Mouse (Mus musculus) mammary gland, adult 2 months (tissue): ENCODE measurements around the gene Olfr767. TPM values are rescaled to one million over a fixed set of nuclear protein-coding genes. Genes with fewer than 3 reads are reported as not detected.

Source experiments
- polyA plus RNA-seq: library from polyadenylated mRNA; depleted of rRNA; stranded (reverse); fragments of >200 nt; gene quantifications from 2 replicates; pipeline ENCODE4 v1.2.3, GENCODE M21; 2012; ENCODE audit warnings: low replicate concordance; rRNA removed

Olfr767 gene
- not detected in 2 replicates for polyA plus RNA-seq

GRCm38 (mm10) chr10:129082810-129083209 is at the start of gene Olfr767:
Gene Olfr767 (minus strand): TSS chr10:129082910.

GRCm38 (mm10) chr10:129117761-129118160 is 35.1 kb upstream of the Olfr767 start, which contains the start of gene Olfr769:
Gene Olfr769 (minus strand): TSS chr10:129117861.

DNA sequence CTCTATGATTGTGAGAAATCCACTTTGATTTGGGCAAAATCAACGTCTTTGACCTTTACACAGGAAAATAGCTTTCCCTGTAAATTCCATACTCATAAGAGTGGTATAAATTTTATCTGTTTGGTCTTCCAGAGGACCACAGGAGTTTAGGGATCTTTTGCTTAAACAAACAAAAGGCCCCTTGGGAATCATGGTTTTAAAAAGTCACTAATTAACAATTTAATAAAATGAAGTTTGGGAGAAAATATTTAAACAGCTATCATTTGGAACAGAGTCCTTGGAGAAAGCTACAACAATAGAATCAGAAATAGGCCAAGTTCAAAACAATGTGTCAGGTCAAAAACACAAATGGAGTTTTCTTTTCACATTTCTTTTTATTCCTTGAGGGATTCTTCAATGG is 16.6 kb upstream of the Olfr767 start, which contains the start of gene Olfr768:
Gene Olfr768, minus strand, starts transcription at position 101 of the 400 bp plus-strand sequence.

DNA sequence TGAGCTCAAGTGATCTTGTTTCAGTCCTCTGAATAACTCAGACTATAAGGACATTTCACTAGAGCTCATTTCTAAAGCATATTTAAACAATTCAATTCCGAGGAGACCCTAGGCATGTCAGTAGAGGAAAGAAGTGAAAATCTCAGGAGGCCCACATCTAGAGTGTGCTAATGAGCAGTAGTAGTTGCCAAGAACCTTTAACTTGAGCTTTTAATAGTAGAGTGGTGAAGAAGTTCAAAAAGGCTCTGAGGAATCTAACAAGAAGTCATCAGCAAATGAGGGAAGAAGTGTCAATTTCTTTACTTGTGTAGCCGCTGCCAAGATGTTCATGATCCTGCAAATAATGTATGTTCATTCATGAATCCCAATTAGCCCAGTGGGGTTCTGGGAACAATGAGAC is 13.8 kb downstream of the Olfr767 start, which contains the start of gene Olfr766-ps1:
Gene Olfr766-ps1, minus strand, starts transcription at position 101 of the 400 bp plus-strand sequence.

GRCm38 (mm10) chr10:129049898-129050297 is 32.8 kb downstream of the Olfr767 start, which contains the start of gene Olfr765:
Gene Olfr765 (minus strand): TSS chr10:129049998.

DNA sequence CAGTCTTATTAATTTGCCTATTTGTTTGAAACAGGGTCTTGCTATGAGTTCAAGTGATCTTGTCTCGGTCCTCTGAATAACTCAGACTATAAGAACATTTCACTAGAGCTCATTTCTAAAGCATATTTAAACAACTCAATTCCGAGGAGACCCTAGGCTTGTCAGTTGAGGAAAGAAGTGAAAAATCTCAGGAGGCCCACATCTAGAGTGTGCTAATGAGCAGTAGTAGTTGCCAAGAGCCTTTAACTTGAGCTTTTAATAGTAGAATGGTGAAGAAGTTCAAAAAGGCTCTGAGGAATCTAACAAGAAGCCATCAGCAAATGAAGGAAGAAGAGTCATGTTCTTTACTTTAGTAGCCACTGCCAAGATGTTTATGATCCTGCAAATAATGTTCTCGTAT is 42.9 kb downstream of the Olfr767 start, which contains the start of gene Olfr764-ps1:
Gene Olfr764-ps1, minus strand, starts transcription at position 101 of the 400 bp plus-strand sequence.

Other genes starting within 250 kb of the Olfr767 start
- gene Gdf11, start 191.2 kb downstream of the Olfr767 start, polyA plus RNA-seq = 3.6 and 4.9 TPM in 2 replicates
- 91.7 and 140 TPM in 2 replicates for gene Cd63, start 181.9 kb downstream of the Olfr767 start, polyA plus RNA-seq
- 36.7 and 39.7 TPM in 2 replicates for gene Rdh5, start 160.0 kb downstream of the Olfr767 start, polyA plus RNA-seq
- gene Bloc1s1, start 158.9 kb downstream of the Olfr767 start, polyA plus RNA-seq = 183 and 190 TPM in 2 replicates
- gene Itga7, start 149.1 kb downstream of the Olfr767 start, polyA plus RNA-seq = 89.8 and 101 TPM in 2 replicates
- 3.5 and 4.1 TPM in 2 replicates for gene Mettl7b, start 121.9 kb downstream of the Olfr767 start, polyA plus RNA-seq
- gene Olfr9, start 93.5 kb downstream of the Olfr767 start, polyA plus RNA-seq = not detected in 2 replicates
- not detected in 2 replicates for gene Olfr763, start 72.1 kb downstream of the Olfr767 start, polyA plus RNA-seq
- not detected in 2 replicates for gene Olfr764-ps1, start 43.0 kb downstream of the Olfr767 start, polyA plus RNA-seq
- not detected in 2 replicates for gene Olfr765, start 32.9 kb downstream of the Olfr767 start, polyA plus RNA-seq
- not detected in 2 replicates for gene Olfr766-ps1, start 13.9 kb downstream of the Olfr767 start, polyA plus RNA-seq
- gene Olfr768, start 16.5 kb upstream of the Olfr767 start, polyA plus RNA-seq = not detected in 2 replicates
- gene Olfr769, start 35.0 kb upstream of the Olfr767 start, polyA plus RNA-seq = not detected in 2 replicates
- gene Olfr770, start 56.1 kb upstream of the Olfr767 start, polyA plus RNA-seq = not detected in 2 replicates
- not detected in 2 replicates for gene Olfr771, start 81.8 kb upstream of the Olfr767 start, polyA plus RNA-seq
- gene Olfr772, start 95.0 kb upstream of the Olfr767 start, polyA plus RNA-seq = not detected in 2 replicates
- not detected in 2 replicates for gene Olfr773, start 104.5 kb upstream of the Olfr767 start, polyA plus RNA-seq
- not detected in 2 replicates for gene Olfr774, start 153.3 kb upstream of the Olfr767 start, polyA plus RNA-seq
- gene Olfr775, start 165.5 kb upstream of the Olfr767 start, polyA plus RNA-seq = not detected in 2 replicates
- gene Olfr776, start 176.2 kb upstream of the Olfr767 start, polyA plus RNA-seq = not detected in 2 replicates
- gene Olfr777, start 188.6 kb upstream of the Olfr767 start, polyA plus RNA-seq = not detected in 2 replicates
- gene Olfr780, start 235.2 kb upstream of the Olfr767 start, polyA plus RNA-seq = not detected in 2 replicates
- gene Olfr781, start 245.9 kb upstream of the Olfr767 start, polyA plus RNA-seq = not detected in 2 replicates